Mouse (Mus musculus) heart, adult 2 months (tissue): Measurements from ENCODE around the gene Fndc4.

Experiments used
- CTCF ChIP-seq: fragments of 200-600 bp; IDR thresholded peaks from 2 replicates; pipeline ENCODE4 v1.8.1; 2022; ENCODE audit warnings: antibody characterized with exemption, mild to moderate bottlenecking, moderate library complexity
- POLR2A ChIP-seq: fragments of 200-500 bp; IDR thresholded peaks from 2 replicates; pipeline ENCODE4 v1.6.1; 2011; ENCODE audit warnings: mild to moderate bottlenecking, low read depth, low read length, control low read depth; ENCODE audit not compliant: insufficient read depth

- no peak for TF ChIP-seq POLR2A
- TF ChIP-seq CTCF = no peak
Observed at GRCm38 (mm10) chr5:31267686-31268085, 28.2 kb downstream of the Fndc4 start.
